Mouse (Mus musculus): Measurements from ENCODE around the gene Rin2.

DNA sequence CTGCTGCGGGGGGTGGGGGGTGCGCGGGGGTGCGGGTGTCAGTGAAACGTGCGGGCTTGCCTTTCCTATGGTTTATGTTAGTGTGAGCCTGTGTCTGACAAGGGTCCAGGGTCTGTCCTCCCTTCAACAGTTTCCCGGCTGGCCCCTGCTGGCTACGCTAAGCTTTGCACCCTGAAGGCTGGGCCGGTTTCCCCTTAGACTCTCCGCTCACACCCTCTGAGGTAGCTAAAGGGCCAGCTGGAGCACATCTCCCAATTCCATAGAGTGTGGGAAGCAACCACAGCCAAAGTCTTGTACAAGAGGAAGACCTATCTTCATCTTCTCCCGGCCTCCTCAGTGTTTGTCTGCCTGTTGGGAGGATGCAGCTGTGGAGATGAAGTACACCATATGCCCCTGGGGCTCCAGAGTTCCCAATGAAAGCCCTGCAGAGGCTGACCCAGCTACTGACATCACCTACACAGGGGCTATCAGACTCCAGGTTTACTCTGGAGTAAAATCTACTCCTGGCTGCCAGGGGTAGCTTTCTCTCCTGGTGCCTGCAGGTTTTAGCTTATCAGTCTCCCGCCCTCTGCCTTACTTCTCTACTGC lies 19.5 kb upstream of the Rin2 start:
- TF ChIP-seq POLR2A (IDR thresholded peaks at IDR 0.05; ENCODE audit: borderline replicate concordance, insufficient read depth, low read length): no peak
- no peak for TF ChIP-seq CTCF (IDR thresholded peaks at IDR 0.05; ENCODE audit: borderline replicate concordance, insufficient read depth, low read depth, low read length)
